Mouse (Mus musculus): ENCODE data around the gene Samsn1.
A peak's percentile ranks its signal among the peaks of the same experiment; 100 is the strongest.

Samsn1 gene

GRCm38 (mm10) chr16:76022181-76022580 lies at the start of gene Samsn1:
Gene Samsn1, minus strand, starts transcription at chr16:76022281.
- no peak for DNase-seq

- DNase-seq: no peak
Observed at GRCm38 (mm10) chr16:76066082-76066635, 44.1 kb upstream of the Samsn1 start.

GRCm38 (mm10) chr16:76054976-76055375 lies 32.9 kb upstream of the Samsn1 start:
- no peak for DNase-seq

GRCm38 (mm10) chr16:76054079-76054478 lies 32.0 kb upstream of the Samsn1 start:
- DNase-seq: no peak

- peak; percentile 59 for DNase-seq
Observed at GRCm38 (mm10) chr16:76053537-76053936, 31.5 kb upstream of the Samsn1 start.

- DNase-seq: no peak
Observed at GRCm38 (mm10) chr16:76047066-76047465, 25.0 kb upstream of the Samsn1 start.

- no peak for DNase-seq
Observed at GRCm38 (mm10) chr16:76040319-76040945, 18.4 kb upstream of the Samsn1 start.

GRCm38 (mm10) chr16:76019164-76019563 lies 2.9 kb downstream of the Samsn1 start:
- no peak for DNase-seq

- no peak for DNase-seq
Observed at GRCm38 (mm10) chr16:76003812-76004389, 18.2 kb downstream of the Samsn1 start.

- no peak for DNase-seq
Observed at GRCm38 (mm10) chr16:76002870-76003572, 19.1 kb downstream of the Samsn1 start.

- DNase-seq: no peak
Observed at GRCm38 (mm10) chr16:76002287-76002686, 19.8 kb downstream of the Samsn1 start.

GRCm38 (mm10) chr16:76001788-76002187 lies 20.3 kb downstream of the Samsn1 start:
- DNase-seq: no peak

- DNase-seq: no peak
Observed at GRCm38 (mm10) chr16:76000127-76000526, 22.0 kb downstream of the Samsn1 start.

GRCm38 (mm10) chr16:75990173-75990572 lies 31.9 kb downstream of the Samsn1 start:
- no peak for DNase-seq

GRCm38 (mm10) chr16:75983831-75984230 lies 38.2 kb downstream of the Samsn1 start:
- DNase-seq: no peak

- DNase-seq: no peak
Observed at GRCm38 (mm10) chr16:75979381-75979780, 42.7 kb downstream of the Samsn1 start.

GRCm38 (mm10) chr16:75977798-75978197 lies 44.3 kb downstream of the Samsn1 start:
- DNase-seq: no peak

- DNase-seq: no peak
Observed at GRCm38 (mm10) chr16:75975682-75976332, 46.3 kb downstream of the Samsn1 start.

GRCm38 (mm10) chr16:75970266-75970998 lies 51.6 kb downstream of the Samsn1 start:
- no peak for DNase-seq

GRCm38 (mm10) chr16:75962021-75962420 lies 60.1 kb downstream of the Samsn1 start:
- no peak for DNase-seq

GRCm38 (mm10) chr16:75961487-75961886 lies 60.6 kb downstream of the Samsn1 start:
- DNase-seq: no peak

GRCm38 (mm10) chr16:75961036-75961435 lies 61.0 kb downstream of the Samsn1 start:
- DNase-seq: peak; percentile 44

- no peak for DNase-seq
Observed at GRCm38 (mm10) chr16:75933357-75933756, 88.7 kb downstream of the Samsn1 start.

All from layer of hippocampus, adult 9-11 months (tissue).